Mouse (Mus musculus) thymus, adult 2 months (tissue): Measurements from ENCODE around the gene Flnc.

Experiments used
- CTCF ChIP-seq: fragments of 200-500 bp; IDR thresholded peaks from 2 replicates; pipeline ENCODE4 v1.5.1; 2012; ENCODE audit warnings: mild to moderate bottlenecking, control low read depth, low read length, moderate library complexity, borderline replicate concordance; ENCODE audit not compliant: control insufficient read depth, poor library complexity, insufficient read depth; ENCODE audit errors: extremely low read depth
- POLR2A ChIP-seq: fragments of 200-500 bp; IDR thresholded peaks from 2 replicates; pipeline ENCODE4 v1.6.1; 2012; ENCODE audit warnings: mild to moderate bottlenecking, low read length, control low read depth, moderate library complexity; ENCODE audit not compliant: control insufficient read depth, poor library complexity, insufficient read depth; ENCODE audit errors: extremely low read depth

- TF ChIP-seq CTCF (no peak), POLR2A (no peak)
These were observed 1.0 kb downstream of the Flnc start for GRCm38 (mm10) chr6:29433804-29434795.
